Comparison of ENCODE assay signal across 8 mouse cellular contexts in the genomic region with DNA sequence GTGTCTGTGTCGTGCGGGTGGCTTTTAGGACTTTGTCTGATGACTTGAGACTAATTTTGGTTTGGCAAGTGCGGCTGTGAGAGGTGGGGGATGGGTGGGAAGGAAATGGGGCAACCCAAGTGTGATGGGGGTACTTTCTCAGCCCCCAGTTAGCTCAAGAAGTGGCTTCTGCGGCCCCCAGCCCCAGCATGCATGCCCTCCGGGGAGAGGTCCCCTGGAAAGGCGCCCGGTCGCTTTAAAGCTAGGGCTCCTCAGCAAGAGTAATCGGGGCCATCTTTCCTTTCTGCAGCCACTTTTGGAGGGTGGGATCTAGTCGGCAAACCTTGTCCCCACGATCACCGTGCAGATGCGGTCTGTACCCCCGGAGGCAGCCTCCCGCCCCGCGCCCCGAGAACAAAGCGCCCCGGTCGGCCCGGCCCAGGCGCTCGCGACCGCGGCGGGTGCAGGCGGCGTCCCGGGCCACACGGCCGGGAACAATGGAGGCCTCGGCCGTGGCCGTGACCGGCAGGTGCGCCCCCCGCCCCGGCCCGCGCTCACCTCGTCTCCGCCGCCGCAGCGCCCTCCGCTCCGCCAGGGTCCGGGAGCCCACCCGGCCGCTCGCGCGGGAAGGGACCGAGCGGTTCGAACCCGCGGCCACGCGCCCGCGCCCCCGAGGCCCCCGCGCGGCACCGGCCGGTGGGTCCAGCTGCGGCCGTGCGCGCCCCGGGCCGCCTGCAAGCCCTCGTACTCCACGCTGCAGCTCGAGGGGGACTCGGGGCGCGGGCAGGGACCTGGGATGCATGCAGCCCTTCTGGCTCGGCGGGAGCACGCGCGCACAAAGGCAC. TPM values are rescaled to one million over a fixed set of nuclear protein-coding genes. Genes with fewer than 3 reads are reported as not detected.
DNase-seq lines count a peak whose midpoint lies in the region; ATAC-seq and TF ChIP-seq lines count a peak whose summit lies in the region.

No protein-coding gene starts in this region.

- WGBS in kidney, adult 2 months: 2% methylated on average over 77 of the region's 87 CpGs
- 1% methylated on average over 87 of the region's 87 CpGs for WGBS in embryonic facial prominence, embryonic 12.5 days
- under 1% methylated on average over 62 of the region's 87 CpGs for WGBS in hindbrain, embryonic 16.5 days
- WGBS in thymus, adult 2 months: under 1% methylated on average over 85 of the region's 87 CpGs

- no peaks in the 10 kb centered on the region for H3K9me3 ChIP-seq in embryonic facial prominence, embryonic 12.5 days
- H3K9me3 ChIP-seq in hindbrain, embryonic 16.5 days (ENCODE audit: control insufficient read depth, low read length): no peaks in the 10 kb centered on the region

- H3K27me3 ChIP-seq in kidney, adult 2 months (replicated peaks; ENCODE audit: control insufficient read depth, insufficient read depth, low read length): no peaks in the 10 kb centered on the region
- no peaks in the 10 kb centered on the region for H3K27me3 ChIP-seq in embryonic facial prominence, embryonic 12.5 days
- H3K27me3 ChIP-seq in hindbrain, embryonic 16.5 days (replicated peaks; ENCODE audit: control insufficient read depth, insufficient read depth, low read length): peaks cover 2% of the 10 kb centered on the region; the same call in 1 of the 2 replicates
- no peaks in the 10 kb centered on the region for H3K27me3 ChIP-seq in thymus, adult 2 months (ENCODE audit: control insufficient read depth, insufficient read depth, low read length)

- H3K4me1 ChIP-seq in kidney, adult 2 months (ENCODE audit: control insufficient read depth, insufficient read depth, low read length): no peaks in the 10 kb centered on the region; the same call in 1 of the 2 replicates
- peaks cover 49% of the 10 kb centered on the region for H3K4me1 ChIP-seq in embryonic facial prominence, embryonic 12.5 days
- H3K4me1 ChIP-seq in hindbrain, embryonic 16.5 days (ENCODE audit: control insufficient read depth, insufficient read depth, low read depth, low read length): peaks cover 54% of the 10 kb centered on the region
- H3K4me1 ChIP-seq in thymus, adult 2 months (replicated peaks; ENCODE audit: control insufficient read depth, insufficient read depth, low read length): peaks cover 40% of the 10 kb centered on the region

- peak; percentile 2; the same call in 1 of the 2 replicates for ATAC-seq in embryonic facial prominence, embryonic 12.5 days (ENCODE audit: insufficient number of reproducible peaks, insufficient read depth, low FRiP score, low TSS enrichment)
- ATAC-seq in hindbrain, embryonic 16.5 days: peak; percentile 59

- peak overlapping the region; percentile 58 for H3K4me3 ChIP-seq in kidney, adult 2 months (ENCODE audit: insufficient read depth, low read depth, low read length)
- peak overlapping the region; percentile 81 for H3K4me3 ChIP-seq in embryonic facial prominence, embryonic 12.5 days
- H3K4me3 ChIP-seq in hindbrain, embryonic 16.5 days (ENCODE audit: low read length): peak overlapping the region; percentile 71
- peak overlapping the region; percentile 54 for H3K4me3 ChIP-seq in thymus, adult 2 months (ENCODE audit: control insufficient read depth, insufficient read depth, low read length)

- H3K9ac ChIP-seq in embryonic facial prominence, embryonic 12.5 days: peak overlapping the region; percentile 98
- H3K9ac ChIP-seq in hindbrain, embryonic 16.5 days (ENCODE audit: low read depth, low read length): peak overlapping the region; percentile 96

- DNase-seq in kidney, adult 2 months: no peak
- DNase-seq in kidney, adult 11 months: no peak
- peak; percentile 48 for DNase-seq in MN1 (ENCODE audit: low spot score)
- DNase-seq in lung, postnatal 14 days: peak; percentile 42
- peak; percentile 70 for DNase-seq in thymus, adult 2 months
- no peak for DNase-seq in spleen, postnatal 36 days (ENCODE audit: low spot score in 2 of 2)

- no peak overlapping the region for H3K27ac ChIP-seq in kidney, adult 2 months (ENCODE audit: insufficient read depth, low read depth, low read length)
- peak overlapping the region; percentile 94 for H3K27ac ChIP-seq in embryonic facial prominence, embryonic 12.5 days
- peak overlapping the region; percentile 94 for H3K27ac ChIP-seq in hindbrain, embryonic 16.5 days (ENCODE audit: low read depth, low read length)
- H3K27ac ChIP-seq in thymus, adult 2 months (ENCODE audit: control insufficient read depth, insufficient read depth, low read length): peak overlapping the region; percentile 96

- no peaks in the 10 kb centered on the region for H3K36me3 ChIP-seq in kidney, adult 2 months (ENCODE audit: control insufficient read depth, insufficient read depth, low read length)
- peaks cover 5% of the 10 kb centered on the region for H3K36me3 ChIP-seq in embryonic facial prominence, embryonic 12.5 days
- H3K36me3 ChIP-seq in hindbrain, embryonic 16.5 days (ENCODE audit: control insufficient read depth, insufficient read depth, low read length): no peaks in the 10 kb centered on the region
- no peaks in the 10 kb centered on the region for H3K36me3 ChIP-seq in thymus, adult 2 months (ENCODE audit: control insufficient read depth, insufficient read depth, low read length)

- peak overlapping the region; percentile 64 for H3K4me2 ChIP-seq in embryonic facial prominence, embryonic 12.5 days (replicated peaks)
- H3K4me2 ChIP-seq in hindbrain, embryonic 16.5 days (ENCODE audit: low read length): peak overlapping the region; percentile 79

- no peak for TF ChIP-seq POLR2A in kidney, adult 2 months (IDR thresholded peaks at IDR 0.05; ENCODE audit: low read depth, low read length)
- 0 out of 2 replicates have a peak, but pooled peaks have one; percentile 25 for TF ChIP-seq POLR2A in thymus, adult 2 months (IDR thresholded peaks at IDR 0.05; ENCODE audit: control insufficient read depth, extremely low read depth, insufficient read depth, low read length, poor library complexity)

- no peak for TF ChIP-seq CTCF in kidney, adult 2 months (conservative IDR thresholded peaks at IDR 0.05; ENCODE audit: insufficient read depth, insufficient read length, low read depth, low read length)
- TF ChIP-seq CTCF in thymus, adult 2 months (IDR thresholded peaks at IDR 0.05; ENCODE audit: borderline replicate concordance, control insufficient read depth, extremely low read depth, insufficient read depth, low read length, poor library complexity): no peak

RNA-seq across cellular contexts. Expression of a gene that starts 1.5 kb away (rescaled TPM):
- polyA plus RNA-seq in kidney, adult 2 months (2012; rRNA removed): 0.99 and 1.4 TPM in 2 replicates
- polyA plus RNA-seq in embryonic facial prominence, embryonic 12.5 days (2016; fragmentation: Nextera tagmentation; extraction: Ambion mirVana): 5.4 and 7.2 TPM in 2 replicates
- 6.2 and 6.8 TPM in 2 replicates for polyA plus RNA-seq in hindbrain, embryonic 16.5 days (2015; fragmentation: Nextera tagmentation; extraction: Ambion mirVana)
- polyA plus RNA-seq in thymus, adult 2 months (2012; rRNA removed): 5.5 and 8.5 TPM in 2 replicates

RNA-seq across cellular contexts. Expression of a gene that starts 35.6 kb away (rescaled TPM):
- 0.63 and 0.92 TPM in 2 replicates for polyA plus RNA-seq in kidney, adult 2 months (2012; rRNA removed)
- 2.0 and 2.4 TPM in 2 replicates for polyA plus RNA-seq in embryonic facial prominence, embryonic 12.5 days (2016; fragmentation: Nextera tagmentation; extraction: Ambion mirVana)
- 2.7 and 2.9 TPM in 2 replicates for polyA plus RNA-seq in hindbrain, embryonic 16.5 days (2015; fragmentation: Nextera tagmentation; extraction: Ambion mirVana)
- polyA plus RNA-seq in thymus, adult 2 months (2012; rRNA removed): 1.9 and 2.4 TPM in 2 replicates

RNA-seq across cellular contexts. Expression of a gene that starts 35.7 kb away (rescaled TPM):
- 24.1 and 26.0 TPM in 2 replicates for polyA plus RNA-seq in kidney, adult 2 months (2012; rRNA removed)
- polyA plus RNA-seq in embryonic facial prominence, embryonic 12.5 days (2016; fragmentation: Nextera tagmentation; extraction: Ambion mirVana): 27.5 and 29.2 TPM in 2 replicates
- polyA plus RNA-seq in hindbrain, embryonic 16.5 days (2015; fragmentation: Nextera tagmentation; extraction: Ambion mirVana): 53.3 and 54.5 TPM in 2 replicates
- 49.8 and 54.6 TPM in 2 replicates for polyA plus RNA-seq in thymus, adult 2 months (2012; rRNA removed)

RNA-seq across cellular contexts. Expression of a gene that starts 53.4 kb away (rescaled TPM):
- polyA plus RNA-seq in kidney, adult 2 months (2012; rRNA removed): 9.2 and 10.0 TPM in 2 replicates
- 32.4 and 32.9 TPM in 2 replicates for polyA plus RNA-seq in embryonic facial prominence, embryonic 12.5 days (2016; fragmentation: Nextera tagmentation; extraction: Ambion mirVana)
- polyA plus RNA-seq in hindbrain, embryonic 16.5 days (2015; fragmentation: Nextera tagmentation; extraction: Ambion mirVana): 16.2 and 22.2 TPM in 2 replicates
- polyA plus RNA-seq in thymus, adult 2 months (2012; rRNA removed): 53.0 and 59.0 TPM in 2 replicates

RNA-seq across cellular contexts. Expression of a gene that starts 57.7 kb away (rescaled TPM):
- polyA plus RNA-seq in kidney, adult 2 months (2012; rRNA removed): 0.48 and 0.67 TPM in 2 replicates
- polyA plus RNA-seq in embryonic facial prominence, embryonic 12.5 days (2016; fragmentation: Nextera tagmentation; extraction: Ambion mirVana): 0.31 and 0.43 TPM in 2 replicates
- polyA plus RNA-seq in hindbrain, embryonic 16.5 days (2015; fragmentation: Nextera tagmentation; extraction: Ambion mirVana): 0.51 and 0.55 TPM in 2 replicates
- 6.6 and 7.7 TPM in 2 replicates for polyA plus RNA-seq in thymus, adult 2 months (2012; rRNA removed)

Comparison
In these comparisons a context has a peak if more than half of its experiments do, and no peak if none do; other contexts are left out.
1. DNase-seq: peak in MN1 (single experiment), lung, postnatal 14 days (single experiment) and thymus, adult 2 months (single experiment); none in kidney, adult 2 months (single experiment), kidney, adult 11 months (single experiment) and spleen, postnatal 36 days (0 of 2).
2. Peak in every context shown above with its lines, with median percentiles within 50 percentile points of each other: H3K4me3 ChIP-seq.